Mouse (Mus musculus): Measurements from ENCODE around the gene Fstl4.
"Not testable (repeated sequence)": the region's sequence is repeated elsewhere in the genome, so short reads cannot be mapped to it uniquely, and the experiment has no call there.

Fstl4 gene

GRCm38 (mm10) chr11:53087896-53088295 lies 323.5 kb downstream of the Fstl4 start:
- DNase-seq (ENCODE audit: low spot score) = not testable (repeated sequence)

GRCm38 (mm10) chr11:53091596-53091995 lies 327.2 kb downstream of the Fstl4 start:
- DNase-seq (ENCODE audit: low spot score) = no peak

DNA sequence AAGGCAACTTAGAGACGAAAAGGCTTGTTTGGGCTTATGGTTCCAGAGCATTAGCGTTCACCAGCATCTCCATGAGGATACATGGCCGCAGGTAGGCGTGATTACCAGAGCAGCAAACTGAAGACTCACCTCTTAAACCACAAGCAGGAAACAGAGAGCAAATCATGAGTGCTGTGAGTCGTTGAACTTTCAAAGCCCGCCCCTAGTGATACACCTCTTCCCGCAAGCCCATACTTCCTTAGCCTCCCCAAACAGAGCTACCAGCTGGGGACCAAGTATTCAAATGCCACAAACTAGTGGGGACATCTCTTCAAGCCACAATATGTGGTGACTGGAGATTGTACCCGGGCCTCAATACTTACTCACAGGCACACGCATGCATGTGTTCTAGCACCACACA lies 332.4 kb downstream of the Fstl4 start:
- DNase-seq (ENCODE audit: low spot score) = no peak

DNA sequence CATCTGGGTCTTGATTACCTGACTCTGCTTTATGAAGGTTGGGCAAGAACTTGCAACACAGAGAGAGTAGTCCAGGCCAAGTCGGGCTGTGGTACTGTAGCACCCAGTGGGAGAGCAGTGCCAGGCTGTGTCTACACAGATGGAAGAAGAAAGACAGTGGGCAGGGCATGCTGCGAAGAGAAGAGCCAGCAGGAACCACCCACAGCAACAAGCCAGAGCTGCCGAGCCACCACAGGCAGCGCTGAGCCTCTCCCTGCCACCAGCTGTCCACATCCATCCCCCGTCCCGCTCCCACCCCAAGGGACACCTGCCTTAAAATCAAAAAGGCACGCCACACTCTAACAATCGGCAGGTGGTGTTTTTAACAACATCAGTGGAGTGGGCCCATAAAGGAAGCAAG lies 332.9 kb downstream of the Fstl4 start:
- no peak for DNase-seq (ENCODE audit: low spot score)

- no peak for DNase-seq (ENCODE audit: low spot score)
Observed at GRCm38 (mm10) chr11:53097870-53098269, 333.4 kb downstream of the Fstl4 start.

- no peak for DNase-seq (ENCODE audit: low spot score)
Observed at GRCm38 (mm10) chr11:53098780-53099198, 334.4 kb downstream of the Fstl4 start.

- no peak for DNase-seq (ENCODE audit: low spot score)
Observed at GRCm38 (mm10) chr11:53099322-53099721, 334.9 kb downstream of the Fstl4 start.

DNA sequence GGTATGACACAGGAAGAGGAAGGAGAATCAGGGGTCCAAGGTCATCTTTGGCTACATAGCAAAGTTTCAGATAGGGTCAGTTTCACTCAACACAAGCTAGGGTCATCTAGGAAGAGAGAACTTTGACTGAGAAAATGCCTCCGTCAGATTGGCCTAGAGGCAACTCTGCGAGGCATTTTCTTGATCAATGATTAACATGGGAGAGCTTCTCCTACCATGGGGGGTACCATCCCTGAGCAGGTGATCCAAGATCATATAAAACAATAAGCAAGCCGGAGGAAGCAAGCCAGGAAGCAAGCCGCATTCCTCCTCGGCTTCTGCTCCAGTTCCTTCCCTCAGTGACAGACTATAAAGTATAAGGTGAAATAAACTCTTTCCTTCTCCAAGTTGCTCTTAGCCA lies 337.3 kb downstream of the Fstl4 start:
- no peak for DNase-seq (ENCODE audit: low spot score)

- DNase-seq (ENCODE audit: low spot score) = no peak
Observed at GRCm38 (mm10) chr11:53103601-53104325, 339.3 kb downstream of the Fstl4 start.

DNA sequence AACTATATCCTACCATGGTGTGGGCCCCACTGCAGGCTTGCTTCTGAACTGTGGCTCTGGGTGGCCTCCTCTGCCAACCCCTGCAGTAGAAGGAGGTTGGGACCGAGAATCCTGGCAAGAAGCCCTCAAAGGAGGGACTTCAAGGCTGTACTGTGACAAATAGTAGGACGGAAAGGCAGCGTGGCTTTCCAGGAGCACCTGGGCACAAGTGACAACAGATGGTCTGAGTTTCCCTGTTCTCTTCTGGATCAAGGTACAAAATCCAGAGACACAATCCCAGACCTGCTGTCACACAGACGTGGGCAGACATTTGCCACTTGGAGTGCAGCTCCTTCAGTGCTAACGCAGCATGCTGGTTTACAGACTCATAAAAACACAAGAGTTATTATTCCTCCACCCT lies 343.3 kb downstream of the Fstl4 start:
- no peak for DNase-seq (ENCODE audit: low spot score)

- no peak for DNase-seq (ENCODE audit: low spot score)
Observed at GRCm38 (mm10) chr11:53108798-53109197, 344.4 kb downstream of the Fstl4 start.

DNA sequence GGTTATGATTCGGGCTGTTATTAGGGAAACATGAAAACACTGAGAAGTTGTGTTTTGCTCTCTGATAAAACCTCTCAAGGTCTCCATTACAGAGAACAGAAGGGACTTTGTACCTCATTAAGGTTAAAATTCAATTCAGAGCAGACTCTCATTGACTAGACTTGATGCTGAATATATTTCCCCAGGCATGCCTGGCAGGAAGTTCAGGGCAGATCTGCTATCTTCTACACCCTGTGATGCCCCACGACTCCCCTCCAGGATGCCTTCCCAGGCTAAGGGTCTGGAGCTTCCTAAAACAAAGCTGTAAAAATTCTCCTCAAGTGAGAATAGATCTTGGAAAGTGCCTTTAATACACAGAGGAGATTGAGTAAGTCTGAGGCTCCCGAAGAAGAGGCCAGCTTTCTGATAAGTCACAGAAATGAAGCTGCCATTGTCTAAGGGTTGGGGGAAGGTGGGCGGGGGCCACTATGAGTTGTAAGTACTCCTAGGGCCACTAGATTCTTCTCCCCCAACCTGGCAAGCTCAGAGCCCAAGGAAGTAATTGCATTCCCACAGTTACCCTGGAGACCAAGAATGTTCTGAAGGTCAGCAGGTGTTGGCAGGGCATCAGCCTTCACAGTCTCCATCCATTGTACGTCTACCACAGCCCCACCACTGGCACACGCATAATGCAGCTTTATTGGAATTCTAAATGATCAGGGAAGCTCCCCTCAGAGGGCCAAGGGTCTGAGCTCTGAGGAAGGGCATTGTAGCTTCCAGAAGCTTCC lies 345.4 kb downstream of the Fstl4 start:
- no peak for DNase-seq (ENCODE audit: low spot score)

GRCm38 (mm10) chr11:53115711-53116110 lies 351.3 kb downstream of the Fstl4 start:
- DNase-seq (ENCODE audit: low spot score) = no peak

DNA sequence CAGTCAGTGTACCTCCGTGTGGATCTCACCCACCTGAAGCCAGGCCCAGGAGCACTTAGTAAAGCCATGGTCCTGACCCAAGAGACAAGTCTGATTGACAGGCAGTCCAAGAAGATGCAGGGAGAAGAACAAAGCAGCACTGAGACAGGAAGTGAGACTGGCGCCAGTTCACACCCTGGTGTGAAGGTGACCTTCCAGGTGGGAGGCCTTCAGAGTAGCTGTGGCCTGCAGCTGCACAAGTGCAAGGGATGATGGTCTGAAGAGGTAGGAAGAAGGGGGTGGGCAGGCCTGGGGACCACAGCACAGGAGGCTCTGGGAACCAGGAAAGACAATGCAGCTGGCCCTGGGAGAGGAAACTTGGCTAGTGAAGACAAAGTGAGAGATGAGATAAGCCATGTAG lies 351.9 kb downstream of the Fstl4 start:
- DNase-seq (ENCODE audit: low spot score) = no peak

GRCm38 (mm10) chr11:53118226-53118965 lies 354.0 kb downstream of the Fstl4 start:
- DNase-seq (ENCODE audit: low spot score) = no peak

- no peak for DNase-seq (ENCODE audit: low spot score)
Observed at GRCm38 (mm10) chr11:53119966-53120365, 355.5 kb downstream of the Fstl4 start.

GRCm38 (mm10) chr11:53121208-53121607 lies 356.8 kb downstream of the Fstl4 start:
- no peak for DNase-seq (ENCODE audit: low spot score)

- no peak for DNase-seq (ENCODE audit: low spot score)
Observed at GRCm38 (mm10) chr11:53124799-53125198, 360.4 kb downstream of the Fstl4 start.

DNA sequence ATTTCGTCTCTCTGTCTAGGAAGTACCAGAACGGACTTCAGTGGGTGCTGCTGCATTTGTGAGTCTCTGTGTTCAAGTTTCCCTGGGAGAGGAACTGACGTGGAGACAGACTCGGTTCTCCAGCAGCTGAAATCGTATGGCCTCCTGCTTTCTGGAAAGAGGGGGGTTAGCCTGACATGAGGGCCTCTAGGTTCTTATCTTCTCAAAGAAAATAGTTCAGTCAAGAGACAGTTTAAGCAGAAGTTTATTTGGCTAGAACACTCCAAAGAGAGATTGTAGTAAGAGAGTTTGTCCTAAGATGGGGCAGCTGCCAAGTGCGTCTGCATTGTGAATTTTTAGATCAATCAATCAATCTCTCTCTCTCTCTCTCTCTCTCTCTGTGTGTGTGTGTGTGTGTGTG lies 362.2 kb downstream of the Fstl4 start:
- DNase-seq (ENCODE audit: low spot score) = no peak

DNA sequence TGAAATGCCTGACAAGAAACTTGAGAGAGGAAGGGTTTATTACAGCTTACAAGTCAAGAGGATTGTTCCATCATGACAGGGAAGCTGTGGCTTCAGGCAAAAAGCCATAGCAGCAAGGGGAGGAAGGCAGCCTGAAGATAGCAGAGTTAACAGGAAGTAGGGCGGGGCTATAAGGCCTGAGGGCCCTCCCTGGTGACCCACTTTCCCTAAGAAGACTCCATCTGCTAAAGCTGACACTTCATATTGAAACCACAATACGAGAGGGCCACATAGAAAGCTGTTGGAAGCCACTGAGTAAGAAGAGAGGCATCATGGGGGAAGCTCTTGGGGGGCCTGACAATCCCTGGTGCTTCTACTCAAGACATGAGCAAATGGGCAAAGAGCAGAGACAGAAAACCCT lies 364.2 kb downstream of the Fstl4 start:
- DNase-seq (ENCODE audit: low spot score) = peak; percentile 55

DNA sequence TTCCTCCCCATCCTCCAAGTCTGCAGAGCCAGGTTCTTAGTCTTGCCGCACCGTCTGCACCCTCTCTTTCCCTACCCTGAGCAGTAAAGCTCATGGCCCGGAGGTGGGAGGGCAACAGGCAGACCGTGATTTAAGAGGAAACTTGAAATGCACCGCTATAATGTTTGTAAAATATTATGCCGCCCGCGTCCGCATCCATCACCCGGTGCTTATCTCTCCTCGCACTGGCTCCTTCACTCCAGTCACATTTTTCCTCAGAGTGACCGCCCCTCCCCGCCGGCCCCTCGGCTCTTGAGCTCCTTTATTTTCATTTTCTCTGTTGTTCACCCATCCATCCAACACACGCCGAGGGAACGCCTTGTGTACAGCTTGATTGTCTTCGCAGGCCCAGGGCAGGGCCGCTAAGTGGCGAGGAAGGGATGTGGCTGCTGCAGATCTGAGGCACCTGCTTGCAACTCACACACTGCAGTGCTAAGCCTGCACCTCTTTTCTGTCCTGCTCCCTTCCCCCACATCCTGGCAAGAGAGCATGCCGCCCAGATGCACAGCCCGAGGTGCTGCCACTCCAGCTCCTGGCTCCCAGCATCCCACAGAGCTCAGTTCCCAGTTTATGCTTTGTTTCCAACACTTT lies 368.1 kb downstream of the Fstl4 start:
- no peak for DNase-seq (ENCODE audit: low spot score)

- DNase-seq (ENCODE audit: low spot score) = no peak
Observed at GRCm38 (mm10) chr11:53136371-53136770, 371.9 kb downstream of the Fstl4 start.
